Mouse (Mus musculus): ENCODE measurements at regions not wholly inside any gene's neighbourhood (a gene's known extent, or its start where the extent isn't known, plus 50 kb on each side); places are given as distances from the start of the nearest gene placed in this dataset.

- WGBS: 21% methylated on average over 1 of the region's 1 CpGs
Measured at GRCm38 (mm10) chr14:80169211-80169610, 185.3 kb downstream of the Olfm4 start.

GRCm38 (mm10) chr14:80170450-80171180, 186.7 kb downstream of the Olfm4 start:
- Histone ChIP-seq H3K4me1 (ENCODE audit: control insufficient read depth, insufficient read depth, low read length) (no peaks in the 10 kb centered on the region), H3K4me3 (ENCODE audit: insufficient read depth, low read depth, low read length) (no peak overlapping the region), H3K27ac (ENCODE audit: insufficient read depth, low read depth, low read length) (no peak overlapping the region)
- no peak for TF ChIP-seq POLR2A (IDR thresholded peaks at IDR 0.05; ENCODE audit: insufficient read depth, low read depth, low read length)
- TF ChIP-seq CTCF (IDR thresholded peaks at IDR 0.05; ENCODE audit: insufficient read depth, low read depth, low read length): no peak
- 22% methylated on average over 11 of the region's 11 CpGs for WGBS

More at GRCm38 (mm10) chr14:80169211-80169610, 185.3 kb downstream of the Olfm4 start:
- no peak overlapping the region for H3K27ac ChIP-seq (ENCODE audit: insufficient read depth, low read depth, low read length)
- no peak overlapping the region for H3K4me3 ChIP-seq (ENCODE audit: insufficient read depth, low read depth, low read length)
- H3K4me1 ChIP-seq (ENCODE audit: control insufficient read depth, insufficient read depth, low read length): no peaks in the 10 kb centered on the region
- TF ChIP-seq CTCF (IDR thresholded peaks at IDR 0.05; ENCODE audit: insufficient read depth, low read depth, low read length) (no peak), POLR2A (IDR thresholded peaks at IDR 0.05; ENCODE audit: insufficient read depth, low read depth, low read length) (no peak)

DNA sequence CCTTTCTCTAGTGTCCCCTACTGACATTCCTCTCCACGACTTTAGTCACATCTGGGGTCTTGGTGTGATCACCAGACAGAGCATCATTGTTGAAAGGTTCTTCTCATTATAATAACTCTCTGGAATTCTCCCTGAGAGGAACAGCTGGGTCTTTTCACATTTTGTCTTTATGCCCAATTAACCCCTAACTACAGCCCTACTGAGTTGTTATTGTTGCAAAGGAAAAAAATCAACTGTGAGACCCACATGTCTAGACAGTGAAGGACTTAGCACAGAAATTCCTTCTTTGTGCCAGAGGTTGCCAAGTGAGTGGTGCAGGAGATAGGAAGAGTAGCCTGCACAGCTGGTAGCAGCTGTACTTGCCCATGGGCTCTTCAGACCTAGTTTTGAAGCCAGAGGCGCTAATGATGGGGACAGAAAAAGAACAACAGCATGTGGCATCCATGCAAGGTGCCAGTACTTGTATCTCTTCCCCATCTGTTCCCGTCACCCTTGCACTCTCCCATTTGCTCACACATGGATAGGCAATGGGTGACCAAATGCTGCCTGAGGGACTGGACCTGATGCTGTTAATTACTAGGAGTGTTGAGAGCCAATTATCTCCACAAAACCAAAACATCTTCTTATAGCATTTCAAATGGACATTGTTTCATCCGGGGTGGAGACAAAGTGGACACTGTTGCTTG, 189.1 kb downstream of the Olfm4 start:
- no peak for TF ChIP-seq POLR2A (IDR thresholded peaks at IDR 0.05; ENCODE audit: insufficient read depth, low read depth, low read length)
- TF ChIP-seq CTCF (IDR thresholded peaks at IDR 0.05; ENCODE audit: insufficient read depth, low read depth, low read length): no peak
- Histone ChIP-seq H3K27ac (ENCODE audit: insufficient read depth, low read depth, low read length) (no peak overlapping the region), H3K4me3 (ENCODE audit: insufficient read depth, low read depth, low read length) (no peak overlapping the region), H3K4me1 (ENCODE audit: control insufficient read depth, insufficient read depth, low read length) (no peaks in the 10 kb centered on the region)
- 49% methylated on average over 4 of the region's 4 CpGs for WGBS

DNA sequence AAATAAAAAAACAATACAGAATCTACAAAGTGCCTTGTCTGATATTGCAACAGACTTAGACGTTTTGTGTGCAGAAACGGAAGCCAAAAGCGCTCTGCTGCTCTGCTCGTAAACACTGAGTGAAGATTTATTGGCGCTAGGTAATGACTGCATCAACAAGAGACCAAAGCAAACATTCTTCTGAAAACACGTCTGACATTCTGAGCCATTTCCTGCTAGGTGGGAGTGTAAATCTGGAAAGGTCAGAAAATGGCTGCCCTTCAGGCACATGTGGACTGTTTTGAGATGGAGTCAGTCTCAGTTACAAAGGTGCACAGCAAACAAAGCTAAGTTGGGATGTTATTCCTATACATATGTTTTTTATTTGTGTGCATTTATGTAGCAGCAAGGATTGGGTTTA, 192.6 kb downstream of the Olfm4 start:
- TF ChIP-seq CTCF (IDR thresholded peaks at IDR 0.05; ENCODE audit: insufficient read depth, low read depth, low read length) (no peak), POLR2A (IDR thresholded peaks at IDR 0.05; ENCODE audit: insufficient read depth, low read depth, low read length) (no peak)
- H3K4me1 ChIP-seq (ENCODE audit: control insufficient read depth, insufficient read depth, low read length): no peaks in the 10 kb centered on the region
- H3K27ac ChIP-seq (ENCODE audit: insufficient read depth, low read depth, low read length): no peak overlapping the region
- no peak overlapping the region for H3K4me3 ChIP-seq (ENCODE audit: insufficient read depth, low read depth, low read length)
- 76% methylated on average over 6 of the region's 6 CpGs for WGBS

- Histone ChIP-seq H3K27ac (ENCODE audit: insufficient read depth, low read depth, low read length) (no peak overlapping the region), H3K4me1 (ENCODE audit: control insufficient read depth, insufficient read depth, low read length) (no peaks in the 10 kb centered on the region), H3K4me3 (ENCODE audit: insufficient read depth, low read depth, low read length) (no peak overlapping the region)
- TF ChIP-seq CTCF (IDR thresholded peaks at IDR 0.05; ENCODE audit: insufficient read depth, low read depth, low read length) (no peak), POLR2A (IDR thresholded peaks at IDR 0.05; ENCODE audit: insufficient read depth, low read depth, low read length) (no peak)
- WGBS: 58% methylated on average over 2 of the region's 2 CpGs
Measured at GRCm38 (mm10) chr14:80195041-80195440, 211.2 kb downstream of the Olfm4 start.

DNA sequence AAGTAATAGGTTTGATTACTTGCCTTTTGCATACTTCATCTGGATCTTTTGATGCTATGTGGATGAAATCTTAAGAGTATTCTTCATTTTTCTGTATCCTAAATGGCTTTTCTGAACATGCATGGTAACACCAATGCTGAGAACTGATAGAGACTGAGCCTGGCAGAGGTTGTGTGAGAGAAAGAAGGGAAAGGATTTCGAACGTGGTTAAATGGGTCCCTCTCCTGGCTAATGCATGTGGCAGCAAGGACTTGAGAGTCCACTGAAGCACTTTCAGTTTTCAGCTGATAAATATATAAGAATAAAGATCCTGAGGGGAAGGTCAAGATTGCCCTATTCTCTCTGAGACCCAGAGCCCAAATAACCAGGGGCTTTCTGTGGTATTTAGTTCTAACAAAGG, 229.0 kb downstream of the Olfm4 start:
- peaks cover 7% of the 10 kb centered on the region for H3K4me1 ChIP-seq (ENCODE audit: control insufficient read depth, insufficient read depth, low read length)
- H3K27ac ChIP-seq (ENCODE audit: insufficient read depth, low read depth, low read length): no peak overlapping the region
- H3K4me3 ChIP-seq (ENCODE audit: insufficient read depth, low read depth, low read length): no peak overlapping the region
- TF ChIP-seq POLR2A (IDR thresholded peaks at IDR 0.05; ENCODE audit: insufficient read depth, low read depth, low read length) (no peak), CTCF (IDR thresholded peaks at IDR 0.05; ENCODE audit: insufficient read depth, low read depth, low read length) (no peak)
- WGBS: 15% methylated on average over 2 of the region's 2 CpGs

DNA sequence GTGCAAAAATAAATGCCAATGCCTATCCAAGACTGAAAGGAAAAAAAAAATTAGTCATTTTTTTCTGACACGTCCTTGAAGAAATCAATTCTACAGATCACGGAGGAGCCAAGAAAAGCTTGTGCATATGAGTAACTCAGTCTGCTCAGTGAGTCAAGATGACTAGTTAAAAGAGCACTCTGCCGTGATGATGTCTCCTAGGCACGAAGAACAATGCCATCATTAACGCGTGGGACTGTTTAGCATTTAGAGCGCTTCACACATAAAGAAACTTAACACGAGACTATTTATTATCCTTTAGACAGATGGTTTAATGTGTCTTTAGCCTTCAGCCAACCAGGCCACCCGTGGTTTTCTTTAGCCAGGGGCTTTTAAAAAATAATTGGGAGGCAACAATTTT, 229.8 kb downstream of the Olfm4 start:
- no peak overlapping the region for H3K27ac ChIP-seq (ENCODE audit: insufficient read depth, low read depth, low read length)
- no peak overlapping the region for H3K4me3 ChIP-seq (ENCODE audit: insufficient read depth, low read depth, low read length)
- H3K4me1 ChIP-seq (ENCODE audit: control insufficient read depth, insufficient read depth, low read length): peaks cover 7% of the 10 kb centered on the region
- TF ChIP-seq POLR2A (IDR thresholded peaks at IDR 0.05; ENCODE audit: insufficient read depth, low read depth, low read length) (no peak), CTCF (IDR thresholded peaks at IDR 0.05; ENCODE audit: insufficient read depth, low read depth, low read length) (no peak)
- WGBS: 26% methylated on average over 9 of the region's 9 CpGs

DNA sequence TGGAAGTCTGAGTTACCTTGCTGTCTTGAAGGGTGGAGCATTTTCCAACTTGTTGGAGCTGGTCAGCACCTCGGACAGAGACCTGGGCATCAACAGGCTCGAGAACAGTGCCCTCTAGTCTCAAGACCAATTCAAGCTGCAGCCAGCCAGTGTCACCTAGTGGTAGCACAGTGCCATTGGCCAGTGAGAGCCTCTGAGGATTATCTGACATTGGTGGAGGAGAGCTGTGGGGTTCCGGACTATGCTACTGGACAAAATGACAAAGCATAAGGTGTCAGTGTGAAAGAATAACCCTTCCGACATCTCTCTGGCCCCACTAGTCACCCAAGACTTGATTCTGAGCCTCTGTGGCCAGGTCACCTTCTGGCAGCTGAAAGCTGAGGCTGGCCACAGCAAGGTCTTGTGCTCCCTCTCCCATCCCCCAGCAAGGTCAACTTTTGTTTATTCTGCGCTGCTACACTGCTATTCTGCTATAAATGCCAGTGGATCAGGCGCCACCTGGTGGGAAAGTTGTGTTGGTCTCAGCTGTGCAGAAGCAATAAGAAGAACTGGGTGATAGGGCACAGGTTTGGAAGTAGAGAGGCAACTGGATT, 232.2 kb downstream of the Olfm4 start:
- H3K4me1 ChIP-seq (ENCODE audit: control insufficient read depth, insufficient read depth, low read length): peaks cover 7% of the 10 kb centered on the region
- 22% methylated on average over 6 of the region's 6 CpGs for WGBS
- TF ChIP-seq POLR2A (IDR thresholded peaks at IDR 0.05; ENCODE audit: insufficient read depth, low read depth, low read length) (no peak), CTCF (IDR thresholded peaks at IDR 0.05; ENCODE audit: insufficient read depth, low read depth, low read length) (peak; percentile 28)
- H3K4me3 ChIP-seq (ENCODE audit: insufficient read depth, low read depth, low read length): no peak overlapping the region
- H3K27ac ChIP-seq (ENCODE audit: insufficient read depth, low read depth, low read length): no peak overlapping the region

- WGBS: 84% methylated on average over 3 of the region's 3 CpGs
- TF ChIP-seq POLR2A (IDR thresholded peaks at IDR 0.05; ENCODE audit: insufficient read depth, low read depth, low read length) (no peak), CTCF (IDR thresholded peaks at IDR 0.05; ENCODE audit: insufficient read depth, low read depth, low read length) (no peak)
- H3K27ac ChIP-seq (ENCODE audit: insufficient read depth, low read depth, low read length): no peak overlapping the region
- no peak overlapping the region for H3K4me3 ChIP-seq (ENCODE audit: insufficient read depth, low read depth, low read length)
- no peaks in the 10 kb centered on the region for H3K4me1 ChIP-seq (ENCODE audit: control insufficient read depth, insufficient read depth, low read length)
Measured at GRCm38 (mm10) chr14:80232066-80232465, 248.2 kb downstream of the Olfm4 start.

Measured in olfactory bulb, adult 2 months (tissue).